Mouse (Mus musculus): ENCODE data around the gene Kcnh3.

- TF ChIP-seq POLR2A (IDR thresholded peaks at IDR 0.05; ENCODE audit: low read depth, low read length) (no peak), CTCF (conservative IDR thresholded peaks at IDR 0.05; ENCODE audit: insufficient read depth, insufficient read length, low read depth, low read length) (no peak)
These were observed 53.6 kb downstream of the Kcnh3 start for GRCm38 (mm10) chr15:99278271-99278670.

Data from kidney, adult 2 months (tissue).